Mouse (Mus musculus) cerebellum, postnatal 4 days (tissue): ENCODE measurements around the gene Faap20.
A peak's percentile ranks its signal among the peaks of the same experiment; 100 is the strongest.

Experiments used
- DNase-seq, 2 experiments: peaks; one replicate each; pipeline ENCODE4 v3.0.0; 2022; ENCODE audit warnings: low spot score in 2 of 2, mixed read lengths in 1 of 2

Faap20 gene

GRCm38 (mm10) chr4:155221106-155221505 is 28.5 kb upstream of the Faap20 start:
- no peak for DNase-seq

- peak; percentile 39 to 76 for DNase-seq
These were observed 27.7 kb upstream of the Faap20 start for GRCm38 (mm10) chr4:155221599-155222551.

- no peak for DNase-seq
These were observed 27.1 kb upstream of the Faap20 start, which contains the start of gene Ski for GRCm38 (mm10) chr4:155222552-155222840. Gene Ski (minus strand): TSS chr4:155222592.

GRCm38 (mm10) chr4:155222841-155223593 is 26.6 kb upstream of the Faap20 start:
- DNase-seq = peak; percentile 100

- no peak for DNase-seq
These were observed 25.7 kb upstream of the Faap20 start for GRCm38 (mm10) chr4:155223594-155224528.

- no peak for DNase-seq
These were observed 23.7 kb upstream of the Faap20 start for GRCm38 (mm10) chr4:155225918-155226317.

GRCm38 (mm10) chr4:155227986-155228385 is 21.6 kb upstream of the Faap20 start:
- DNase-seq = no peak

GRCm38 (mm10) chr4:155228461-155228860 is 21.1 kb upstream of the Faap20 start:
- DNase-seq = no peak

GRCm38 (mm10) chr4:155233878-155234277 is 15.7 kb upstream of the Faap20 start:
- no peak for DNase-seq

GRCm38 (mm10) chr4:155234371-155235310 is 15.0 kb upstream of the Faap20 start:
- DNase-seq = no peak

- DNase-seq = peak; percentile 65 to 86
These were observed 14.1 kb upstream of the Faap20 start for GRCm38 (mm10) chr4:155235311-155236119.

- no peak for DNase-seq
These were observed 12.7 kb upstream of the Faap20 start for GRCm38 (mm10) chr4:155236737-155237385.

- no peak for DNase-seq
These were observed 11.3 kb upstream of the Faap20 start for GRCm38 (mm10) chr4:155238276-155238675.

GRCm38 (mm10) chr4:155239494-155239893 is 10.1 kb upstream of the Faap20 start:
- no peak for DNase-seq

- no peak for DNase-seq
These were observed 7.8 kb upstream of the Faap20 start for GRCm38 (mm10) chr4:155241789-155242188.

GRCm38 (mm10) chr4:155242292-155242691 is 7.3 kb upstream of the Faap20 start:
- DNase-seq = no peak

GRCm38 (mm10) chr4:155243233-155243632 is 6.4 kb upstream of the Faap20 start:
- DNase-seq = no peak

- no peak for DNase-seq
These were observed 3.7 kb upstream of the Faap20 start for GRCm38 (mm10) chr4:155245770-155246492.
